ENCODE assay signal across 29 mouse cellular contexts in genomic region chr5:9140724-9141123, GRCm38 (mm10). TPM values are rescaled to one million over a fixed set of nuclear protein-coding genes. Genes with fewer than 3 reads are reported as not detected.
A peak's percentile ranks its signal among the peaks of the same experiment; 100 is the strongest.
DNase-seq lines count a peak whose midpoint lies in the region; ATAC-seq and TF ChIP-seq lines count a peak whose summit lies in the region.
"Had no signal": no experiment of that assay in that cellular context is flagged by ENCODE, and none has a peak within 500 bp of the region (broad histone marks: within the 10 kb centered on the region; RNA-seq: fewer than 3 reads in every experiment).

No protein-coding gene starts in this region.

- no peak overlapping the region for H3K4me2 ChIP-seq in liver, embryonic 11.5 days
- no peak overlapping the region for H3K4me2 ChIP-seq in liver, postnatal 0 days (ENCODE audit: low read depth, low read length)
- H3K4me2 ChIP-seq in midbrain, embryonic 11.5 days = no peak overlapping the region
- no peak overlapping the region for H3K4me2 ChIP-seq in midbrain, postnatal 0 days (ENCODE audit: low read depth, low read length, poor library complexity, severe bottlenecking)
- no peak overlapping the region for H3K4me2 ChIP-seq in liver, embryonic 14.5 days (ENCODE audit: low read depth)
- H3K4me2 ChIP-seq: heart, embryonic 12.5 days; heart, embryonic 15.5 days; hindbrain, embryonic 13.5 days had no signal

- TF ChIP-seq EP300 in liver, postnatal 0 days (IDR thresholded peaks at IDR 0.05; ENCODE audit: low read depth) = no peak
- no peak for TF ChIP-seq EP300 in liver, embryonic 14.5 days (IDR thresholded peaks at IDR 0.05; ENCODE audit: low read depth)

- H3K9me3 ChIP-seq in liver, embryonic 11.5 days (ENCODE audit: control insufficient read depth, low read length) = no peaks in the 10 kb centered on the region
- H3K9me3 ChIP-seq in liver, postnatal 0 days (ENCODE audit: low read length) = no peaks in the 10 kb centered on the region
- no peaks in the 10 kb centered on the region for H3K9me3 ChIP-seq in midbrain, embryonic 11.5 days (ENCODE audit: control insufficient read depth, low read length)
- H3K9me3 ChIP-seq in midbrain, postnatal 0 days (ENCODE audit: low read length) = no peaks in the 10 kb centered on the region
- H3K9me3 ChIP-seq in liver, embryonic 14.5 days (ENCODE audit: control insufficient read depth, low read length) = no peaks in the 10 kb centered on the region
- H3K9me3 ChIP-seq: forebrain, embryonic 10.5 days; G1E; heart, embryonic 12.5 days; heart, embryonic 15.5 days; hindbrain, embryonic 10.5 days; hindbrain, embryonic 13.5 days had no signal

- ATAC-seq in liver, embryonic 11.5 days (replicated peaks; ENCODE audit: low FRiP score) = peak; percentile 78
- no peak for ATAC-seq in liver, postnatal 0 days
- ATAC-seq in midbrain, embryonic 11.5 days (ENCODE audit: low FRiP score) = no peak
- no peak for ATAC-seq in midbrain, postnatal 0 days (ENCODE audit: low FRiP score)
- ATAC-seq in liver, embryonic 14.5 days (ENCODE audit: insufficient read depth) = peak; percentile 41; the same call in 1 of the 2 replicates
- ATAC-seq in megakaryocyte-erythroid progenitor cell, adult 5-6 weeks (replicated peaks; ENCODE audit: low FRiP score, low TSS enrichment, poor library complexity, severe bottlenecking) = peak; percentile 85
- ATAC-seq: forebrain, embryonic 14.5 days; forebrain, postnatal 0 days; hindbrain, embryonic 16.5 days had no signal

- no peak for TF ChIP-seq CTCF in liver, postnatal 0 days (IDR thresholded peaks at IDR 0.05; ENCODE audit: low read depth)
- no peak for TF ChIP-seq CTCF in midbrain, postnatal 0 days (IDR thresholded peaks at IDR 0.05)
- TF ChIP-seq CTCF in liver, embryonic 14.5 days (IDR thresholded peaks at IDR 0.05; ENCODE audit: low read depth) = no peak

- no peak for DNase-seq in liver, embryonic 11.5 days (ENCODE audit: low spot score)
- DNase-seq in liver, postnatal 0 days = no peak
- peak; percentile 21 for DNase-seq in midbrain, embryonic 11.5 days (ENCODE audit: low spot score, missing footprints)
- DNase-seq in midbrain, postnatal 0 days (ENCODE audit: low spot score) = no peak
- DNase-seq in liver, embryonic 14.5 days (ENCODE audit: low read depth in 3 of 3, low spot score in 3 of 3) = no peak
- no peak for DNase-seq in layer of hippocampus, adult 11-12 months (ENCODE audit: low spot score)
- no peak for DNase-seq in lung, postnatal 10 days
- DNase-seq: adrenal gland, adult 2 months; adrenal gland, postnatal 25 days; B cell, adult 2 months; cerebellum, adult 11-12 months; cerebellum, adult 8-10 months; cerebellum, postnatal 10 days; cerebellum, postnatal 36 days; forebrain, postnatal 0 days; gastrocnemius, postnatal 25 days; heart, adult 18-20 months; heart, postnatal 10 days; heart, postnatal 36 days had no signal

- H3K27ac ChIP-seq in liver, embryonic 11.5 days (ENCODE audit: low read depth, low read length) = no peak overlapping the region
- H3K27ac ChIP-seq in liver, postnatal 0 days (ENCODE audit: low read depth) = no peak overlapping the region
- no peak overlapping the region for H3K27ac ChIP-seq in midbrain, embryonic 11.5 days (ENCODE audit: low read depth, low read length)
- no peak overlapping the region for H3K27ac ChIP-seq in midbrain, postnatal 0 days (ENCODE audit: low read depth, low read length)
- no peak overlapping the region for H3K27ac ChIP-seq in liver, embryonic 14.5 days
- H3K27ac ChIP-seq: forebrain, embryonic 10.5 days; heart, embryonic 15.5 days; hindbrain, embryonic 10.5 days; hindbrain, embryonic 13.5 days had no signal

- H3K4me1 ChIP-seq in liver, embryonic 11.5 days (replicated peaks; ENCODE audit: control insufficient read depth, insufficient read depth, low read length) = no peaks in the 10 kb centered on the region; the same call in 1 of the 2 replicates
- H3K4me1 ChIP-seq in liver, postnatal 0 days (ENCODE audit: insufficient read depth) = no peaks in the 10 kb centered on the region
- no peaks in the 10 kb centered on the region for H3K4me1 ChIP-seq in midbrain, embryonic 11.5 days (ENCODE audit: control insufficient read depth, insufficient read depth, low read length)
- H3K4me1 ChIP-seq in midbrain, postnatal 0 days (ENCODE audit: insufficient read depth, low read length) = no peaks in the 10 kb centered on the region
- no peaks in the 10 kb centered on the region for H3K4me1 ChIP-seq in liver, embryonic 14.5 days (replicated peaks; ENCODE audit: control insufficient read depth in 2 of 2, insufficient read depth in 2 of 2, low read length in 1 of 2)
- H3K4me1 ChIP-seq: forebrain, embryonic 10.5 days; heart, embryonic 12.5 days; heart, embryonic 15.5 days; hindbrain, embryonic 10.5 days; hindbrain, embryonic 13.5 days had no signal

- no peak overlapping the region for H3K4me3 ChIP-seq in liver, embryonic 11.5 days (ENCODE audit: low read depth, low read length)
- H3K4me3 ChIP-seq in liver, postnatal 0 days (ENCODE audit: low read depth, low read length) = no peak overlapping the region
- H3K4me3 ChIP-seq in midbrain, embryonic 11.5 days (ENCODE audit: low read depth, low read length) = no peak overlapping the region
- no peak overlapping the region for H3K4me3 ChIP-seq in midbrain, postnatal 0 days (ENCODE audit: low read depth, low read length)
- H3K4me3 ChIP-seq in liver, embryonic 14.5 days (ENCODE audit: insufficient read depth in 1 of 2, low read depth in 2 of 2, low read length in 2 of 2) = no peak overlapping the region
- H3K4me3 ChIP-seq: forebrain, embryonic 10.5 days; heart, embryonic 12.5 days; heart, embryonic 15.5 days; hindbrain, embryonic 10.5 days; hindbrain, embryonic 13.5 days had no signal

- 61% methylated on average over 8 of the region's 8 CpGs for WGBS in liver, embryonic 11.5 days
- WGBS in liver, postnatal 0 days (ENCODE audit: insufficient replicate concordance) = 63% methylated on average over 8 of the region's 8 CpGs
- 94% methylated on average over 8 of the region's 8 CpGs for WGBS in midbrain, embryonic 11.5 days
- 94% methylated on average over 8 of the region's 8 CpGs for WGBS in midbrain, postnatal 0 days
- 39% methylated on average over 8 of the region's 8 CpGs for WGBS in liver, embryonic 14.5 days (ENCODE audit: insufficient replicate concordance)

- peaks cover 17% of the 10 kb centered on the region for H3K36me3 ChIP-seq in liver, embryonic 11.5 days (ENCODE audit: control insufficient read depth, insufficient read depth, low read length)
- peaks cover 34% of the 10 kb centered on the region for H3K36me3 ChIP-seq in liver, postnatal 0 days (replicated peaks; ENCODE audit: insufficient read depth, low read length)
- peaks cover 14% of the 10 kb centered on the region for H3K36me3 ChIP-seq in midbrain, embryonic 11.5 days (ENCODE audit: control insufficient read depth, insufficient read depth, low read length)
- H3K36me3 ChIP-seq in midbrain, postnatal 0 days (ENCODE audit: insufficient read depth, low read length) = peaks cover 17% of the 10 kb centered on the region; the same call in 1 of the 2 replicates
- no peaks in the 10 kb centered on the region for H3K36me3 ChIP-seq in liver, embryonic 14.5 days (replicated peaks; ENCODE audit: control insufficient read depth, insufficient read depth, low read depth)

- no peaks in the 10 kb centered on the region for H3K27me3 ChIP-seq in liver, embryonic 11.5 days (replicated peaks; ENCODE audit: control insufficient read depth, insufficient read depth, low read length)
- no peaks in the 10 kb centered on the region for H3K27me3 ChIP-seq in liver, postnatal 0 days (ENCODE audit: insufficient read depth, low read length)
- H3K27me3 ChIP-seq in midbrain, embryonic 11.5 days (ENCODE audit: control insufficient read depth, insufficient read depth, low read length) = no peaks in the 10 kb centered on the region
- no peaks in the 10 kb centered on the region for H3K27me3 ChIP-seq in midbrain, postnatal 0 days (ENCODE audit: insufficient read depth, low read length)
- H3K27me3 ChIP-seq in liver, embryonic 14.5 days (ENCODE audit: control insufficient read depth, insufficient read depth, low read length) = no peaks in the 10 kb centered on the region
- H3K27me3 ChIP-seq: CH12.LX; heart, embryonic 12.5 days; heart, embryonic 15.5 days; hindbrain, embryonic 13.5 days had no signal

- H3K9ac ChIP-seq in liver, embryonic 11.5 days (ENCODE audit: low read depth, low read length) = no peak overlapping the region
- no peak overlapping the region for H3K9ac ChIP-seq in liver, postnatal 0 days (replicated peaks)
- H3K9ac ChIP-seq in midbrain, embryonic 11.5 days (ENCODE audit: low read length) = no peak overlapping the region
- H3K9ac ChIP-seq in midbrain, postnatal 0 days (replicated peaks; ENCODE audit: low read length, poor library complexity, severe bottlenecking) = no peak overlapping the region
- H3K9ac ChIP-seq in liver, embryonic 14.5 days (replicated peaks) = no peak overlapping the region
- H3K9ac ChIP-seq: forebrain, postnatal 0 days; heart, embryonic 12.5 days; heart, embryonic 15.5 days; hindbrain, embryonic 13.5 days had no signal

RNA-seq across cellular contexts. Expression of gene Dmtf1, which starts 20.9 kb away (rescaled TPM):
- 32.8 and 34.5 TPM in 2 replicates for polyA plus RNA-seq in liver, embryonic 11.5 days (2014; fragmentation: Nextera tagmentation; extraction: Ambion mirVana)
- 6.3 and 7.6 TPM in 2 replicates for polyA plus RNA-seq in liver, postnatal 0 days (2015; fragmentation: Nextera tagmentation; extraction: Ambion mirVana)
- polyA plus RNA-seq in midbrain, embryonic 11.5 days (2014; fragmentation: Nextera tagmentation; extraction: Ambion mirVana) = 76.0 and 77.6 TPM in 2 replicates
- total RNA-seq in midbrain, postnatal 0 days (2014; rRNA removed) = 38.7 and 42.5 TPM in 2 replicates
- polyA plus RNA-seq in midbrain, postnatal 0 days (2015; fragmentation: Nextera tagmentation; extraction: Ambion mirVana) = 29.7 and 31.3 TPM in 2 replicates
- 8.0 and 10.8 TPM in 2 replicates for polyA plus RNA-seq in liver, embryonic 14.5 days (2012; rRNA removed)
- 9.5 and 10.7 TPM in 2 replicates for polyA plus RNA-seq in liver, embryonic 14.5 days (2014; fragmentation: Nextera tagmentation; extraction: Ambion mirVana)
- 31.1 and 34.8 TPM in 2 replicates for total RNA-seq in megakaryocyte-erythroid progenitor cell, adult 5-6 weeks (2014; fragmentation: Nextera tagmentation)
- total RNA-seq in megakaryocyte-erythroid progenitor cell, adult 5-6 weeks (2017) = 32.1 and 50.1 TPM in 2 replicates

RNA-seq across cellular contexts. Expression of gene Tmem243, which starts 40.3 kb away (rescaled TPM):
- 11.8 and 14.3 TPM in 2 replicates for polyA plus RNA-seq in liver, embryonic 11.5 days (2014; fragmentation: Nextera tagmentation; extraction: Ambion mirVana)
- polyA plus RNA-seq in liver, postnatal 0 days (2015; fragmentation: Nextera tagmentation; extraction: Ambion mirVana) = 50.9 and 56.7 TPM in 2 replicates
- 23.6 and 23.8 TPM in 2 replicates for polyA plus RNA-seq in midbrain, embryonic 11.5 days (2014; fragmentation: Nextera tagmentation; extraction: Ambion mirVana)
- 2.9 and 3.0 TPM in 2 replicates for total RNA-seq in midbrain, postnatal 0 days (2014; rRNA removed)
- 8.7 and 11.5 TPM in 2 replicates for polyA plus RNA-seq in midbrain, postnatal 0 days (2015; fragmentation: Nextera tagmentation; extraction: Ambion mirVana)
- polyA plus RNA-seq in liver, embryonic 14.5 days (2012; rRNA removed) = 3.1 and 4.2 TPM in 2 replicates
- 10.6 and 11.3 TPM in 2 replicates for polyA plus RNA-seq in liver, embryonic 14.5 days (2014; fragmentation: Nextera tagmentation; extraction: Ambion mirVana)
- total RNA-seq in megakaryocyte-erythroid progenitor cell, adult 5-6 weeks (2014; fragmentation: Nextera tagmentation) = 4.3 and 6.9 TPM in 2 replicates
- total RNA-seq in megakaryocyte-erythroid progenitor cell, adult 5-6 weeks (2017) = 2.2 and 11.5 TPM in 2 replicates

Comparison
In these comparisons a context has a peak if more than half of its experiments do, and no peak if none do; other contexts are left out.
1. ATAC-seq: peak in liver, embryonic 11.5 days (single experiment), liver, embryonic 14.5 days (single experiment) and megakaryocyte-erythroid progenitor cell, adult 5-6 weeks (single experiment); none in liver, postnatal 0 days (single experiment), midbrain, embryonic 11.5 days (single experiment) and midbrain, postnatal 0 days (single experiment).